Mouse (Mus musculus): ENCODE measurements at regions not wholly inside any gene's neighbourhood (a gene's known extent, or its start where the extent isn't known, plus 50 kb on each side); places are given as distances from the start of the nearest gene placed in this dataset.

- TF ChIP-seq POLR2A (IDR thresholded peaks at IDR 0.05; ENCODE audit: low read depth, low read length), result no peak
- no peak for TF ChIP-seq CTCF (conservative IDR thresholded peaks at IDR 0.05; ENCODE audit: insufficient read depth, insufficient read length, low read depth, low read length)
Observed at GRCm38 (mm10) chr16:5544436-5544835, 288.7 kb upstream of the Eef2kmt start.
